In the genomic region with DNA sequence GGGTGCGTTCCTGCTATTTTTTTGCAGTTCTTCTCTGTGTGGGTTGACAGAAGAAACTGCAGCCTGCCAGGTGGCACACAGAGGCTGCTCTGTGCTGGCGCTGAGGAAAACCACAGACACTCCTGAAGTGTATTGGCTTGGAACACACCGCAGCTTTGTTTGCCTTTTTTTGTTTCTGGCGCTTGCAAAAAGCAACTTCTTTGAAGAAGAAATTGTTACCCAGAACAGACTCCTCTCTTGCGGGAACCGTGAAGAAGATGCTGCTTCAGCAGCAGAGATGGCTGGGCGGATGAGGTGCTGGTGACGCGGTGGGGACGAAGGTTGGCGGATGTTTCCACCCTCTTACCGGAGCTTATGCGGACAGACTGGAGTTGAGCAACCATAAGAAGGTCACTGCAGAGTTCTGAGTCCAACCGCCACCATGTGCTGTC, we compare ENCODE assay signal across 10 mouse cellular contexts.
DNase-seq lines count a peak whose midpoint lies in the region; ATAC-seq lines count a peak whose summit lies in the region.
"Had no signal": no experiment of that assay in that cellular context is flagged by ENCODE, and none has a peak within 500 bp of the region (broad histone marks: within the 10 kb centered on the region; RNA-seq: fewer than 3 reads in every experiment).

No protein-coding gene starts in this region.

- no peak overlapping the region for H3K4me3 ChIP-seq in heart, embryonic 10.5 days
- no peak overlapping the region for H3K4me3 ChIP-seq in limb, embryonic 10.5 days
- H3K4me3 ChIP-seq in stomach, embryonic 16.5 days (replicated peaks; ENCODE audit: low read length) = no peak overlapping the region
- H3K4me3 ChIP-seq: liver, embryonic 13.5 days had no signal

- no peak overlapping the region for H3K9ac ChIP-seq in stomach, embryonic 16.5 days (ENCODE audit: low read length)
- H3K9ac ChIP-seq: liver, embryonic 13.5 days had no signal

- H3K4me1 ChIP-seq in heart, embryonic 10.5 days = peaks cover 12% of the 10 kb centered on the region; the same call in 1 of the 2 replicates
- peaks cover 38% of the 10 kb centered on the region for H3K4me1 ChIP-seq in limb, embryonic 10.5 days
- 0 out of 2 replicates have a peak, but pooled peaks cover 3% of the 10 kb centered on the region for H3K4me1 ChIP-seq in stomach, embryonic 16.5 days (ENCODE audit: control insufficient read depth, insufficient read depth, low read length)

- ATAC-seq in stomach, embryonic 16.5 days (ENCODE audit: insufficient read depth, low FRiP score) = no peak

- 85% methylated on average over 14 of the region's 14 CpGs for WGBS in heart, embryonic 10.5 days
- 90% methylated on average over 14 of the region's 14 CpGs for WGBS in limb, embryonic 10.5 days
- WGBS in stomach, embryonic 16.5 days = 69% methylated on average over 14 of the region's 14 CpGs

- no peak overlapping the region for H3K4me2 ChIP-seq in stomach, embryonic 16.5 days (ENCODE audit: low read depth, low read length)
- H3K4me2 ChIP-seq: liver, embryonic 13.5 days had no signal

- H3K9me3 ChIP-seq in heart, embryonic 10.5 days = 0 out of 2 replicates have a peak, but pooled peaks cover 3% of the 10 kb centered on the region
- H3K9me3 ChIP-seq in limb, embryonic 10.5 days (replicated peaks) = no peaks in the 10 kb centered on the region
- no peaks in the 10 kb centered on the region; the same call in 1 of the 2 replicates for H3K9me3 ChIP-seq in stomach, embryonic 16.5 days (replicated peaks; ENCODE audit: control insufficient read depth, low read length)
- H3K9me3 ChIP-seq: liver, embryonic 13.5 days had no signal

- no peak for DNase-seq in heart, embryonic 10.5 days (ENCODE audit: low spot score)
- no peak for DNase-seq in heart, adult 18-20 months
- DNase-seq in T-cell, adult 2 months (ENCODE audit: low spot score) = peak; percentile 51
- no peak for DNase-seq in limb, embryonic 10.5 days (ENCODE audit: low spot score)
- DNase-seq in gastrocnemius, postnatal 36 days = no peak
- DNase-seq in gastrocnemius, postnatal 10 days = no peak
- DNase-seq in cerebellum, adult 9-10 months = no peak
- DNase-seq: heart, postnatal 4 days; liver, embryonic 13.5 days had no signal

- no peaks in the 10 kb centered on the region for H3K27me3 ChIP-seq in heart, embryonic 10.5 days (ENCODE audit: insufficient read depth, poor library complexity, severe bottlenecking)
- no peaks in the 10 kb centered on the region for H3K27me3 ChIP-seq in limb, embryonic 10.5 days (ENCODE audit: low read depth, poor library complexity, severe bottlenecking)
- H3K27me3 ChIP-seq in stomach, embryonic 16.5 days (ENCODE audit: control insufficient read depth, insufficient read depth, low read length) = no peaks in the 10 kb centered on the region
- H3K27me3 ChIP-seq: liver, embryonic 13.5 days had no signal

- H3K36me3 ChIP-seq in heart, embryonic 10.5 days = peaks cover 17% of the 10 kb centered on the region
- peaks cover 2% of the 10 kb centered on the region; the same call in 1 of the 2 replicates for H3K36me3 ChIP-seq in limb, embryonic 10.5 days
- H3K36me3 ChIP-seq in stomach, embryonic 16.5 days (ENCODE audit: control insufficient read depth, insufficient read depth, low read length) = no peaks in the 10 kb centered on the region
- H3K36me3 ChIP-seq: liver, embryonic 13.5 days had no signal

- intact Hi-C loops in gastrocnemius, postnatal 36 days (cut with DNase I) = no loop called here

- peak overlapping the region; percentile 13; the same call in 1 of the 2 replicates for H3K27ac ChIP-seq in heart, embryonic 10.5 days
- peak overlapping the region; percentile 26; the same call in 1 of the 2 replicates for H3K27ac ChIP-seq in limb, embryonic 10.5 days
- peak overlapping the region; percentile 67 for H3K27ac ChIP-seq in stomach, embryonic 16.5 days (ENCODE audit: low read length)
- H3K27ac ChIP-seq: liver, embryonic 13.5 days had no signal

Comparison
In these comparisons a context has a peak if more than half of its experiments do, and no peak if none do; other contexts are left out.
1. H3K27ac ChIP-seq: peak in every context shown above with its lines; median percentile 67 in stomach, embryonic 16.5 days; 26 in limb, embryonic 10.5 days; 13 in heart, embryonic 10.5 days.